Mouse (Mus musculus) kidney, postnatal 0 days (tissue): Measurements from ENCODE around the gene Wdr83os. TPM values are rescaled to one million over a fixed set of nuclear protein-coding genes. Genes with fewer than 3 reads are reported as not detected.

ENCODE experiments used
- ATAC-seq: fragments of 200-750 bp; cut with Nextera tagmentation; replicated peaks from 2 replicates; pipeline ENCODE4 v1.8.0; 2017; ENCODE audit warnings: low read depth, moderate number of reproducible peaks, moderate TSS enrichment, moderate library complexity; ENCODE audit not compliant: low FRiP score
- DNase-seq: peaks from one replicate; pipeline ENCODE4 v3.0.0-alpha.2; 2016; ENCODE audit warnings: low spot score
- H3K27ac ChIP-seq: fragments of 300-500 bp; sonication (generic); 2 replicates; pipeline ENCODE4 v1.5.1; 2014; ENCODE audit warnings: mild to moderate bottlenecking
- H3K27me3 ChIP-seq: fragments of 300-500 bp; sonication (generic); 2 replicates; pipeline ENCODE4 v1.6.1; 2014; ENCODE audit warnings: low read length, mixed read lengths; ENCODE audit not compliant: insufficient read depth
- H3K36me3 ChIP-seq: fragments of 300-500 bp; sonication (generic); 2 replicates; pipeline ENCODE4 v1.6.1; 2014; ENCODE audit warnings: low read length, mixed read lengths; ENCODE audit not compliant: insufficient read depth
- H3K4me1 ChIP-seq: fragments of 300-500 bp; sonication (generic); replicated peaks from 2 replicates; pipeline ENCODE4 v1.6.1; 2014; ENCODE audit warnings: antibody characterized with exemption, low read length, mixed read lengths; ENCODE audit not compliant: insufficient read depth
- H3K4me2 ChIP-seq: fragments of 300-500 bp; sonication (generic); 2 replicates; pipeline ENCODE4 v1.6.1; 2014; ENCODE audit warnings: mild to moderate bottlenecking, low read length, moderate library complexity, mixed read lengths
- H3K4me3 ChIP-seq: fragments of 300-500 bp; sonication (generic); replicated peaks from 2 replicates; pipeline ENCODE4 v1.5.1; 2014; ENCODE audit warnings: low read depth, low read length
- H3K9ac ChIP-seq: fragments of 300-500 bp; sonication (generic); 2 replicates; pipeline ENCODE4 v1.6.1; 2014; ENCODE audit warnings: low read depth, low read length
- H3K9me3 ChIP-seq: fragments of 300-500 bp; sonication (generic); replicated peaks from 2 replicates; pipeline ENCODE4 v1.6.1; 2016; ENCODE audit warnings: low read length, inconsistent platforms, mixed read lengths
- CTCF ChIP-seq: IDR thresholded peaks from 2 replicates; pipeline ENCODE4 v1.5.1; 2016; ENCODE audit warnings: antibody characterized with exemption, low read depth, mild to moderate bottlenecking, moderate library complexity
- WGBS: fragments of 180-500 bp; shearing (Covaris S2); extraction: QIAGEN DNeasy Blood & Tissue Kit; methylation state at CpG from one replicate; pipeline ENCODE4 v1.1.7; 2014; 5-methylcytosine and 5-hydroxymethylcytosine counted together
- microRNA-seq: library from miRNA; unstranded; fragments of <30 nt; microRNA quantifications from one replicate; pipeline ENCODE4, GENCODE M21; 2016
- polyA plus RNA-seq: library from polyadenylated mRNA; unstranded; fragments of >200 nt; fragmentation: Nextera tagmentation; extraction: Ambion mirVana; gene quantifications from 2 replicates; pipeline ENCODE4 v1.2.1, GENCODE M21; 2015

Gene Wdr83os
- polyA plus RNA-seq, 1 experiment from 2014 or later = 152 TPM

DNA sequence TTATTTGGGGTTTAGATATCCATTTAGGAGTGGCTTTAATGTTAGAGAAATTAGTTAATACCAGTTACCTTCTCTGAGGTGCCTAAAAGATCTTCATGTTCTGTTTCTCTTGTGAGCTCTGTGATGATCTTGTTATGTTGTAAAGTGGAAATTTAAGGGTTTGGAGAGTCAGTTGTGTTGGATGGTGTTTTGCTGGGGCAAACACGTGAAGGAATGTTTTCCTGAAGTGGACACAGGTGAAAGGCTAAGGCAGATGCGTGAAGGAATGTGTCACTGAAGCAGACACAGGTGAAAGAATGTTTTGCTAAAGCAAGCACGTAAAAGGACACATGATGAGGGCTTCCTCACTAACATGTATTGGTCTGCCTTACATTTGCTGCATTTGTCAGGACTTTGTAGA is 42.5 kb downstream of the Wdr83os start, which contains the start of gene Zfp791:
Gene Zfp791, minus strand, starts transcription at position 101 of the 400 bp plus-strand sequence.
- DNase-seq = no peak
- TF ChIP-seq CTCF = no peak
- H3K36me3 ChIP-seq = no peaks in the 10 kb centered on the region
- ATAC-seq = no peak
- no peak within 1 kb of the TSS for H3K4me3 ChIP-seq
- no peak within 1 kb of the TSS for H3K4me2 ChIP-seq
- no peaks in the 10 kb centered on the region for H3K4me1 ChIP-seq
- 74% methylated on average over 3 of the region's 3 CpGs for WGBS
- H3K9me3 ChIP-seq = no peaks in the 10 kb centered on the region
- H3K27me3 ChIP-seq = no peaks in the 10 kb centered on the region
- no peak within 1 kb of the TSS for H3K27ac ChIP-seq
- H3K9ac ChIP-seq = no peak within 1 kb of the TSS

GRCm38 (mm10) chr8:85123691-85124090 is 43.2 kb downstream of the Wdr83os start:
- H3K27me3 ChIP-seq = no peaks in the 10 kb centered on the region
- no peak overlapping the region for H3K9ac ChIP-seq
- no peak for TF ChIP-seq CTCF
- H3K36me3 ChIP-seq = no peaks in the 10 kb centered on the region
- H3K4me3 ChIP-seq = no peak overlapping the region
- ATAC-seq (no peak), DNase-seq (no peak)
- no peak overlapping the region for H3K4me2 ChIP-seq
- 92% methylated on average over 8 of the region's 8 CpGs for WGBS
- no peaks in the 10 kb centered on the region for H3K4me1 ChIP-seq
- H3K27ac ChIP-seq = no peak overlapping the region
- no peaks in the 10 kb centered on the region for H3K9me3 ChIP-seq

Small RNA genes lying within 50 kb of the gene (microRNA-seq; reads per million reads assigned to microRNA genes)
- gene Gm23388 = not detected
- gene Mir7070 = not detected

Other genes with a start within 250 kb of the Wdr83os start
- 51.0 and 54.3 TPM in 2 replicates for gene Gadd45gip1, start 249.2 kb upstream of the Wdr83os start, polyA plus RNA-seq
- gene Rad23a, start 240.1 kb upstream of the Wdr83os start, polyA plus RNA-seq = 97.1 and 98.9 TPM in 2 replicates
- gene Calr, start 233.8 kb upstream of the Wdr83os start, polyA plus RNA-seq = 644 and 753 TPM in 2 replicates
- gene Farsa, start 223.8 kb upstream of the Wdr83os start, polyA plus RNA-seq = 68.2 and 74.7 TPM in 2 replicates
- gene Syce2, start 208.6 kb upstream of the Wdr83os start, polyA plus RNA-seq = 43.0 and 45.7 TPM in 2 replicates
- gene Gcdh, start 186.8 kb upstream of the Wdr83os start, polyA plus RNA-seq = 59.2 and 67.6 TPM in 2 replicates
- 1.1 and 1.8 TPM in 2 replicates for gene Klf1, start 178.8 kb upstream of the Wdr83os start, polyA plus RNA-seq
- 12.3 and 13.2 TPM in 2 replicates for gene Dnase2a, start 172.2 kb upstream of the Wdr83os start, polyA plus RNA-seq
- gene Mast1, start 143.4 kb upstream of the Wdr83os start, polyA plus RNA-seq = 0.04 and 0.08 TPM in 2 replicates
- gene Rtbdn, start 133.7 kb upstream of the Wdr83os start, polyA plus RNA-seq = 0.09 TPM in 1 of 2 replicates, not detected in the other
- not detected in 2 replicates for gene Gm49661, start 111.3 kb upstream of the Wdr83os start, polyA plus RNA-seq
- 729 and 747 TPM in 2 replicates for gene Prdx2, start 111.2 kb upstream of the Wdr83os start, polyA plus RNA-seq
- 101 and 103 TPM in 2 replicates for gene Rnaseh2a, start 111.0 kb upstream of the Wdr83os start, polyA plus RNA-seq
- gene Junb, start 102.0 kb upstream of the Wdr83os start, polyA plus RNA-seq = 22.7 and 27.7 TPM in 2 replicates
- 30.2 and 32.0 TPM in 2 replicates for gene Hook2, start 90.1 kb upstream of the Wdr83os start, polyA plus RNA-seq
- gene Best2, start 66.2 kb upstream of the Wdr83os start, polyA plus RNA-seq = not detected in 2 replicates
- 116 and 125 TPM in 2 replicates for gene Asna1, start 55.5 kb upstream of the Wdr83os start, polyA plus RNA-seq
- gene Trir, start 53.9 kb upstream of the Wdr83os start, polyA plus RNA-seq = 120 and 131 TPM in 2 replicates
- gene Tnpo2, start 43.8 kb upstream of the Wdr83os start, polyA plus RNA-seq = 19.0 and 19.4 TPM in 2 replicates
- gene Fbxw9, start 20.7 kb upstream of the Wdr83os start, polyA plus RNA-seq = 35.2 and 38.5 TPM in 2 replicates
- not detected in 2 replicates for gene Gm5741, start 12.8 kb upstream of the Wdr83os start, polyA plus RNA-seq
- gene Dhps, start 9.0 kb upstream of the Wdr83os start, polyA plus RNA-seq = 55.7 and 59.7 TPM in 2 replicates
- 33.8 and 36.7 TPM in 2 replicates for gene Wdr83, start 566 bp downstream of the Wdr83os start, polyA plus RNA-seq
- gene Man2b1, start 2.5 kb downstream of the Wdr83os start, polyA plus RNA-seq = 40.1 and 42.3 TPM in 2 replicates
- gene Zfp791, start 42.4 kb downstream of the Wdr83os start, polyA plus RNA-seq = 1.4 and 2.0 TPM in 2 replicates
- not detected in 2 replicates for gene Cks1brt, start 71.2 kb downstream of the Wdr83os start, polyA plus RNA-seq
- gene Olfr371, start 145.2 kb downstream of the Wdr83os start, polyA plus RNA-seq = not detected in 2 replicates
- 66.0 and 67.7 TPM in 2 replicates for gene Orc6, start 218.9 kb downstream of the Wdr83os start, polyA plus RNA-seq
- gene Vps35, start 219.1 kb downstream of the Wdr83os start, polyA plus RNA-seq = 128 and 137 TPM in 2 replicates